Mouse (Mus musculus) layer of hippocampus, postnatal 36 days (tissue): Measurements from ENCODE around the gene Tmem88b. TPM values are rescaled to one million over a fixed set of nuclear protein-coding genes. Genes with fewer than 3 reads are reported as not detected.
"Not testable (repeated sequence)": the region's sequence is repeated elsewhere in the genome, so short reads cannot be mapped to it uniquely, and the experiment has no call there.

Experiments used
- DNase-seq, 2 experiments: peaks; one replicate each; pipeline ENCODE4 v3.0.0; 2022
- total RNA-seq, 2 experiments: library from RNA; stranded (reverse); gene quantifications; 2 replicates each; pipeline ENCODE4 v1.2.3; 2021

The Tmem88b gene
- total RNA-seq, 2 experiments from 2014 or later, result 29.6 to 31.8 TPM

DNA sequence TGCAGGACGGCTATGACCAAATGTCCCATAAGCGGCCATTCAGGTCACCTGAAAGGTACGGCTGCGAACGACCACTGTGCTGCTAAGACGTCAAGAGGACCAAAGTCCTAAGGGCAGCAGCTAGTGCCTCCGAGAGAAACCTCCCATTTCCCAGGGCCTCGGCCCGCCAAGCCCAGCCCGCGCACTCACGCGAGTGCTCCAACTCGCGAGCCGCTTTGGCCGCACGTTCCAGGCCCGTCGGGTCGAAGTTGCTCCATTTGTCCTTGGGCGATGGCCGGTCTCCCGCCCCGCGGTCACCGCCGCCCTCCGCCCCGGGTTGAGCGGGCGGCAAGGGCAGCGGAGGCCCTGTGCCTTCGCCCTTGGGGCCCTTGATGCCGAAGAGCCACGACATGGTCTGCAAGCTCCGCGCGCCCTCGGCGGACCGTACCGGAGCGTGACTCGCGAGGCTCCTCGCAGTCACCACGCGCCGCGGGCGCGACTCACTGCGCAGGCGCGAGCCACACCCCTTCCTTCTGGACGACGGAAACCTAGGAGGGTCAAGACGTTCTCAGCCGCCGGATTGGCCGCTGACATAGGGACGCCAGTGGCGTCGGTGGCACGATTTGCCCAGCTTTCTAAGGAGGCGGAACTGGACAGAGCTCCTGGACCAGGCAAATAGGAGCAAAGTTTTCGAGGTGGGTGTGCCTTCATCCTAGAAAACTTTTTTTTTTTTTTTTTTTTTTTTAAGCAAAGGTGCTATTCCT, 24.9 kb downstream of the Tmem88b start, which contains the start of gene Atad3a:
TSS of gene Atad3a (minus strand) at position 481 of the 743 bp plus-strand sequence.
- DNase-seq, result peak; percentile 97 to 98

DNA sequence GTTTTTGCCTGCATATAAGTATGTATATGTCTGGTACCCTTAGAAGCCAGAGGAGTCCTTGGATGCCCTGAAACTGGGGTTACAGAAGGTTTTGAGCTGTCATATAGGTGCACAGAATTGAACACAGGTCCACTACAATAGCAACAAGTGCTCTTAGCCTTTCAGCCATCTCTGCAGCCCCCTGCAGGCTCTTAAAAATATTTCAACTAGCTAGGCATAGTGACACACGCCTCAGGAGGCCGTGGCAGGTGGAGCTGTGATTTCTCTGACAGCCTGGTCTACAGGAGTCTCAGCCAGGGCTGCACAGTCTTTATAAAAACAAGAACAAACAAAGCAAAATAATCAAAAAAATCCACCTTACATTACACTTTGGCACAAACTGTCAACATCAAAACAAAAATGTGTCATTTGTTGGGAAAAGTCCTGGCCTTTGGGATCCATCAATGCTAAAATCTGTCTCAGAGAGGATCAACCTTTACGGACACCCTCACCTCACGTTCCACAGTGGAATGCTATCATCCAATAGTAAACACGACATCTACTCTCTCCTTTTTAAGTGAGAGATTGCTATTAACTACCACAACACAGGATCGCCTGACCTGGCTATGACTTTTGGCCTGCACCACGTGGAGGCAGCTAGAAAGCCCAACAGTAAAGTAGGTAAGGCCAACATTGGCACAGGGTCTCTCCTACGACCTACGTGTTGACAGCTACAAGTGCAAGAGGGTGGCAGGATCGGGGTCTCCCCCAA, 25.6 kb downstream of the Tmem88b start:
- DNase-seq, result no peak

DNA sequence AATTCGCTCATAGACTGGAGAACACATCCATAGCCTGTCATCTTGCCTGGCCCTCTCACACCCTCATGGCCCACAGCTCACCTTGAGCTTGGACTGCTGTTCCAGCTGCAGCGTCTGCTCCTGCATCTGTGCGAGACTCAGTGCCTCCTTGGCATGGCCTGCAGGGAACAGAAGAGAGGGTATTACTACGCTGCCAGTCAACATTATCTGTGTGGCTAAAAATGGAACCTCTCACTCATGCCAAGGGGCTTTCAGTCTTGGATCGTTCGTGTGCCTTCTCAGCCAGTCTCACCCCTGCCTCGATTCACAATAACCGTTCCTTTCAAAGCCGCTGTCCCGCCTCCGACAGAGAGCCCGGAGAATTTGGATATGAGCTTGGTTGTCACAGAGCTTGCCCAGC, 28.7 kb downstream of the Tmem88b start:
- DNase-seq, result no peak

DNA sequence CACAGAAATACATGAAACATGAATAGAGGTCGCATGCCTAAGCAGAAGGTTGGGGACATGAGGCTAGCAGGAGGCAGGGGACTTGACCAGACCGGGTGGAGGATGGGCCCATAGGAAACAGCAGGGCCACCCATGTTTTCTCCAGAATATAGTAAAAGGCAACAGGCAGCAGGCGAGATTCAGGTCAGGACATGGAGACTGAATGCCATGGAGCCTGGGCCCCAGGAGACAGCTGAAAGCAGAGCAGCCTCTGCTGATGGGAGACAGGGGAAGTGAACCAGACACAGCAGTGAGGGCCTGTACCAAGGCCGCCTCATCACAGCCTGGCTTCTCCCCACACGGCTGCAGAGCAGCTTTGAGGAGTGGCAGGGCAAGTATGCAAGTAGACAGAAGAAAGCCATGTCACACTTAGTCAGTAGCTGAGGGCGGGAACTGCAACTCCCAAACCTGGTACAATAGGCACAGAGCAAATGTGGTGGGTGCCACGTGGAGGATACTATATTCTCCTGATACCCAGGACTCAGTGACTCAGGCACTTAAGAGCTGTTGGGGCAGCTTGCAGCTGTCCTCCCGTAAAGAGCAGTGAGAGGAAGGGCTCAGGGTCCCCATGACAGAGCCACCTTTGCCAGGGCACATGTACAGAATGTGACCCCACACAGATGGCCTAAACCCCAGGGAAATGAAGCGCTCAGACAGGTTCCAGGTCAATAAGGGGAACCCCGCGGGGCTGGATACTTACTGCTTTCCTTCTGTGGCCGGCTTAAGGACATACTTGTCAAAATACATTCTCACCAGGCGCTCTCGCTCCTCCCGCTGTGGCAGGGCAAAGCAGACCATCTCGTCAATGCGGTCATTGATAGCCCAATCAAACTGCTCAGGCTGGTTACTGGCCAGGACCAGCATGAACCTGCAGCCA, 38.8 kb downstream of the Tmem88b start:
- no peak for DNase-seq

DNA sequence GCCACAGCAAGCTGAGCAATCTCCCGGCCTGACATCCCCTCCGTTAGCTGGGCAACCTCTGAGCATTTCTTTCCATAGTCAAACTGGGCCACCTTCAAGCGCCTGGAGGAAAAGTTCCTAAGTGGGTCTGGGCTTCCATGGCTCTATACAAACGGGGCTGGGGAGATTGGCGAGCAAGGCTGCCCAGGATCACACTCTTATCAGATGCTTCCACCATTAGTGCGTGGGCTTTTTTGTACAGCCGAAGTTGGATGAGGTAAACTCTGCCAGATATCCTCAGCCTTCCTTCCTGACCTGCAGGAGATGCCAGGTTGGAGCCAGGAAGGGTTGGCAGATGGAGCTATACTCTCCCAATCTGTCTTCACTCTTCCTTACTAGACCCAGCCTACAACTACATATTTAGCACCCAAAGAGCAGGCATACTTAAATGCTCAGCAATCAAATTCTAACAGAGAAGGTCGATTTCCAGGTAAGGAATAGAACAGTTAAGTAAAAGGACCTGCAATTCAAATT, 39.6 kb downstream of the Tmem88b start:
- no peak for DNase-seq

DNA sequence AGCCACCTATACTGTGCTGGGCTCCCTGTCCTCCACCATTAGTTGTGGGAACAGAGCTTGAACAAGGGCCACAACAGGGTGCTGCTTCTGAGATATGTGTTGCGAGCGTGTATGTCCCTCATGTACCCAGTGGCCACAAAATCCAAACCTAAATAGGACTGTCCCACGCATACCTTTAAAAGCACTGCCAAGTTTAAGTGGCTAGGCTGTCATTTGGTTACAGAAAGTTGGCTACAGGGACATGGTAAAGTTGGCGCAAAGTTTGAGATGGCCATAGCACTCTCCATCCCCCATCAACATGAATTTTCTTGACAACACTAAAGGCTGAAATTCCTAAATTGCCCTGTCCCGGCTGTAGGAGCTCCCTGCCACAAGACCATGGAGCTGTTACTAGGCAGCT, 40.5 kb downstream of the Tmem88b start:
- no peak for DNase-seq

DNA sequence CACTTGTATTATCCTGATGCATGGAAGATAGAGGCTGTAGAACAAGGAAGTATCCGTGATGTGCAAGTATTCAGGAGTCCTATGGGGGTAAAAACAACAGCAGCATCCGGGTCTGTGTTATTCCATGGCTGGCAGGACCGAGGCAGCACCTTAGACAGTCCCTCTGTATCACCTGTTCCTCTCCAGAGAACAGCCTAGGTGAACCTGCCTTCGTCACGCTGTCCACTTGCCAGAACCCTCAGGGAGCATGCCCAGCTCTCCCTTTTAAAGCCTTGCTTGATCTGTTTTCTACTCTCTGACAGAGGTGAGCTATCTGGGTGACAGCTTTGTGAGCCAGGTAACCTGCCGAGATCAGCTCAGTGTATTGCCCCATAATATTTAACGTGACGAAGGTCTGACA, 41.2 kb downstream of the Tmem88b start:
- DNase-seq, result no peak

DNA sequence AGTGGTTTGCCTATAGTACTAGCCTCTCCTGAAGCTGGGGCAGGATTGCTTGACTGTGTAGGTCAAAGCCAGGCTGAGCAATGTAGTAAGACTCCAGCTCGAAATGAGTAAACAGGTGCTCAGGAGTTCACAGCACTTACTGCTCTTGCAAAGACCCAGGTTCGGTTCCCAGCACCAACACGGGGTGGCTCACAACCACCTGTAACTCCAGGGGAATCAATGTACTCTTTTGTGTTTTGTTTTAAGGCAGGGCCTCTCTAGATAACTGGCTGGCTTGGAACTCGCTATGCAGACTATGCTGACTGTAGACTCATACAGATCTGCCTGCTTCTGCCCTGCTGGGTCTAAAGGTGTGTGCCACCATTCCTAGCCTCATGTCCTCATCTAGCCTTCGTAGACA, 43.0 kb downstream of the Tmem88b start:
- DNase-seq, result no peak

DNA sequence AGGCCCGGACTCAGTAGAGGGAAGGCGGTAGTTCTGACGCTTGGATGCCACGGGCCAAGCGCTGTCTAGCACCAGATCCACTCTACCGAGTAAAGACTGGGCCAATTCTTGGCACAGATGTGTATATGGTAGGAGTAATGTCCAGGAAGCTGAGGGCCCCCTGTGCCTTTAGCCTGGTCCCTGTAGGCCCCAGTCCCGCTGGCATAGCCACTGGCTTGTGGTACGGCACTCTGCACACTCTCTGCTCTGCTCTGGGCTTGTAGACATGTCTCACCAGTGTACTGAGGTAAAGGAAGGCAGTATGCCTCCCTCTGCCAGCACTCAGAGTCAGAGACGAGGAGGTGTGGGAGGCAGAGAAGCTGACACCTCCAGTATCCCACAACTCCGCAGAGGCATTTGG, 45.0 kb downstream of the Tmem88b start:
- not testable (repeated sequence) for DNase-seq

DNA sequence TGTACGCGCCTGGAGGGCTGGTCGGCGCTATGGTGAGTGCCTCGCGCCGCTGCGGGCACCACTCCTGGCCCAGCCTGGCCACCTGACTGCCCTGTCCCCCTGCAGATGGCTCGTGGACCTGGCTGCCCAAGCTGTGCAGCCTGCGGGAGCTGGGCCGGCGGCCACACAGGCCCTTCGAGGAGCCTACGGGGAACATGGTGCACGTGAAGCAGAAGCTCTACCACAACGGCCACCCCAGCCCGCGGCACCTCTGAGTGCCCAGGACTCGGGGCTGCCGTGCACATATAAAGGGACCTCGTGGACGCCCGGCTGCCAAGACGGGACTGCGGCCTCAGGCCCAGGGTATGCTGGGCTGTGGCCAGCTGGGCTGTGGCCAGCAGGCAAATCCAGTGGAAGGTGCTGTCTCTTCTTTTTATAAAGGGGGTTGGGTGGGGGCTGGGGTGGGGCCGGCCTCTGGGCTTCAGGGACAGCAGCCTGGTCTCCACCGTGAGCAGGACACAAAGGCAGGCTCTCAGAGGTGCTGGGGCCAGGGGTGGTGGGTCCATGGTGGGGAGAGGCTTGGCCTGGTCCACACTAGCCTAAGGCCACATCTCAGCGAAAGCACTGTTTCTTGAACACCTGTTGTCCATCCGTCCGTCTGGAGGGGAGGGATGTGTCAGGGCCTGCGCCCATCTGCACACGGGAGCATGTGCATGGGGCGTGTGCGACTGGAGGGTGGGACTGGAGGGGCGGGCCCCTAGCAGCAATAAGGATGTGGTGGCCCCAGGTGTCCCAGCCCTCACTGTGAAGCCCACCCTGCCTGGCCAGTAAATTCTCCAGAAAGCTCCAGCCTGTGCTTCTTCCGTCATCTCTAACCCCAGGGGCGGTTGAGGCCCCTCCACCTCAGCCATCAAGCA, 45.7 kb downstream of the Tmem88b start:
- DNase-seq, result no peak

DNA sequence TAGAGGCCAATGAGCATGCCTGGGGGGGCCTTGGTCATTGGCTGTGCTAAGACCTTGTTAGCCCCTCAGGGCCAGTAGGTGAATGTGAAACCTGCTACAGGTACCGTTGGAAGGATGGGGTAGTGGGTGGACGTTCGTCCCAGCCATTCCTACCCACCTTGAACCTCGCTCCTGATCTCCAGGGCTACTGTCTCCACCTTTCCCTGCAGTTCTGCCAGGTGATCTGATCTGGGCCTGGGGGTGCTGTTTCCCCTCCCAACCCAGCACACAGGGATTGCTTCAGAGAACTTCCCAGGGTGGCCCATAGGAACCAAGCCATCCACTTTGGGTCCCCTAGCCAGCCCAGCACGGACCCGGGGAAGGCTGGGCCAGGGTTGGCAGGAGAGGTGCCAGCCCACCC, 46.5 kb downstream of the Tmem88b start:
- no peak for DNase-seq

DNA sequence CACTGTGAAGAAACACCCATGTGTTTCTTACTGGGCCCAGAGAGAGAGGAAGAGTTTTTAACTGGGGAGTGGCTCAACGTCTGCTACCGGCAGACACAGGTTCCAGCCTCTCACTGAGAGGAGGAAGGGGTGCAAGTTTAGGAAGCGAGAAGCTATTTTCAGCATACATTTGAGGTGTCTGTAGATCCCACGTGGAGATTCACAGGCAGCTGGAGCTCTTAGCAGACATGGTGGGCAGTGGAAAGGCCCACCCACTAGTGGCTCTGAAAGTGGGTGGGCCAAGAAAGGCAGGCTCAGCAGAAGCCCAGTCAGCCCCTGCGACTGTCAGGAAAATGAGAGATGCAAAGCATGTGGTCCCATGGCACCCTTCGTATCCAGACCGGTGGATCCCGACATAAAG, 47.4 kb downstream of the Tmem88b start:
- DNase-seq, result no peak

DNA sequence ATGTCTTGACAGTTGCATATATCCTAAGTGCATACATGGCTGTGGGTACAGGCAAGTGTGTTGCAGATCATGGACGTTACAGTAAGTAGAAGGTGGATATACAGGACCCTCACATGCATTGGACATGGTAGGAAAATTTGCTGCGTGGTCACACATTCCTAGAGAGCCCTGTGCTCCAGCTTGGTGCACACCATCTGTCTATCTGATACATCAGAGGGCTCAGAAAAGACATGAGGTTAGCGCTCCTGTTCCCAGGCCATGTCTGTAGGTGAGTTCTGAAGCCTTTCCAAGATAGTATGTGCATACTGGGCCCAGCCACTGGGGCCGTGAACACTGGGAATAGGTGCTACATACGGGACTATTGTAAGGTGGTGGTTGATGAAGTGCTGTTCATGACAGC, 49.3 kb downstream of the Tmem88b start:
- DNase-seq, result no peak

DNA sequence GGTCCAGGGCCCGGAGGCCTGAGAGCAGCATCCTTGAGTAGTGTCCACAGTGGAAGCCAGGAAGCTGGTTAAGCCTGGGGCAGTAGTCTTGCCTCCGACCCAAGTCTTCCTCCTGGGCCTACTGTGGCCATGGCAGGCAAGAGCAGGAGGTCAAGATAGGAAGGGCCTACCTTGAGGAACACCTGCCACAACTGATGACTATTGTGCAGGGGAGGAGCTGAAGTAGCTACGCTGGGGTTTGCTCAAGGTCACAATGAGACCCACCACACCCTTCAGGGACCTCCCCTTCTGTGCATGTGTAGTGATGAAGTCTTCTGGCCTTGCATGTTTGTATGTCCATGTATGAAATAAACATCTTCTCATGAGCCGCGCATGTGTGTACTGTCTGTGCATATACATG, 49.9 kb downstream of the Tmem88b start:
- no peak for DNase-seq

DNA sequence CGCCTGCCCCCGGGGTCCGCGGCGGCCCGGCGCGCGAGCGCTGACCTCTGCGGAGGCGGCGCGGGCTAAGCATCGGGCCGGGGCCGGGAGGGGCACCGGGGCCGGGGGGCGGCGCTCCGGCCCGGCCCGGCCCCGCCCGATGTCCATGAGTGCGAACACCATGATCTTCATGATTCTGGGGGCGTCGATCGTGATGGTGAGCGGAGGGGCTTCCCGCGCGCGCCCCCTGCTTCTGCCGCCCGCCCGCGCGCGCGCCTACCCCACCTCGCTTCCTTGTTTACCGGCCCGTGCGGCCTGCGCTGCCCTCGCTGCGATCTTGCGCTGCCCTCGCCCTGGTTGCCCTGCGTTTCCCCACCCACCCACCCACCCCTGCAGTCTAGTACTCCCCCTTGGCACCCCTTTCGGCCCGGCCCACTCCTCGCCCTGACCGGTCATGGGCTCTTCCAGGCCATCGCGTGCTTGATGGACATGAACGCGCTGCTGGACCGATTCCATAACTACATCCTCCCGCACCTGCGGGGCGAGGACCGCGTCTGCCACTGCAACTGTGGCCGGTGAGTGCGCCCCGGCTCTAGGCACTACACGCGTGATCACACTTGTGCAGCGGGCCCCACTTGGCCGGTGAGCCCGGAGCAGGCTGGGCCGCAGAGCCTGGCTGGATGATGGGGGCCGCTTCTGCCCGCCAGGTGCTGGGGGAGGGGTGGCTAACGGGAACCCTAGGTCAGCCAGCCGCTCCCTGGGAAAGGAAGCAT, 50.5 kb downstream of the Tmem88b start:
- DNase-seq, result peak; percentile 36 to 37

DNA sequence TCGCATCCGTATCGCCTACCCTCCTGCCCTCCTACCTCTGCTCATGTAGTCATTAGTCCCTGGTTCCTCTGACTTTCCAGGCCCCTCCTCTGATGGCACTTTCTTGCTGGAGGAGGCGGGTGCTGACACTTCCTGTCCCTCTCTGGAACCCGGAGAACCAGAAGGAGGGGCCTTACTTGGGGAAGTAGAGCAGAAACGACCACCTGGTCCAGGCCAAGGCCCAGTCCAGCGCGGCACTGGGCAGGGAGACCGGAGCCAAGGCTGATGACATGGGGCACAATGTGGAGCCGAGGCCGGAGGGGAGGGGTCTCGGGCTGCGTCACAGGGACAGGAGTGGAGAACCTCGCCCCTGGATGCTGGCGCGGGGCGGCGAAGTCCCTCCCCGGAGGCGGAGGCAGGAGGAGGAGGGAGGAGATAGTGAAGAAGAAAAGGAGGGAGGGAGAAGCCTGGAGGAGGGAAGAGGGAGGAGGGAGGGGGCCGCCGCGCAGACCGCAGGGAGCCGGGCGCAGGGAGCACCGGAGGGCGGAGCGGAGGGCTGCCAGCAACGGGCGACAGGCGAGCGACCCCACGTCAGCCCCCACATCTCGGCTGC, 51.2 kb downstream of the Tmem88b start, which contains the start of gene Tmem240:
TSS of gene Tmem240 (plus strand) at position 451 of the 592 bp plus-strand sequence.
- DNase-seq, result peak; percentile 90

DNA sequence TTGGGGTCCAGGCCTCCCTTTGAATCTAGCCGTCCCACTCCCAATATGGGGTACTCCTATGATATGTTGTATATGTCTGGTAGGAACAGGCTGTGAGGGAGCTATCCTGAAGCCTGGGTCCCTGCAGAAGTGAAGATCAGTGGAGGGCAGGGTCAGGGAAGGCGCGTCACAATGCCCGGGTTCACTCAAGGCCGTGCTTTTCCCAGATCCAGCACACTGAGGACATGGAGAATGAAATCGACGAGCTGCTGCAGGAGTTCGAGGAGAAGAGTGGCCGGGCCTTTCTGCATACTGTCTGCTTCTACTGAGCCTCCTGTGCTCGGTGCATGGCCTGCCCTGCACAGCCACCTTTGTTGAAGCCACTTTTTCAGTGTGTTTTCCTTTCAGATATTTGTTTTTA, 52.4 kb downstream of the Tmem88b start:
- no peak for DNase-seq
